In the genomic region with DNA sequence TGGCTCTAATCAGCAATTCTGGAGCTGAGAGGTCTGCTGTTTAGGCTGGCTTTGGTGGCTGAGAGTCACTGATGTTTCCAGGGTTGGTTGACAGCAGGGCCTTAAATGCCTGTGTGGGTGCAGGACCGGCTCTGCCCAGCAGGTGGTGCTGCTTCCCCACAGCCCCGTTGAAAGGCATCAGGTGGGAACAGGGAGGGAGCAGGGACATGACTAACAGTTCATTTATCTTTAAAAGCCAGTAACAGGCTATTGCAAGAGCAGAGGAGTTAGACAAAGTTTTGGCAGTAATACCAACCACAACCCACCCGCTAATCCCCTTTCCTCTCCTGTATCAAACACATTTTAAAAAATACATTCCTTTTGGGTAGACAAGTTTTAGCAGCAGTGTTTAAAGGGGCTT, we compare ENCODE assay signal across 8 mouse cellular contexts. TPM values are rescaled to one million over a fixed set of nuclear protein-coding genes. Genes with fewer than 3 reads are reported as not detected.
DNase-seq lines count a peak whose midpoint lies in the region; ATAC-seq and TF ChIP-seq lines count a peak whose summit lies in the region.

No protein-coding gene starts in this region.

- peak; percentile 86 for TF ChIP-seq RAD21 in MEL (IDR thresholded peaks at IDR 0.05; ENCODE audit: low read depth, low read length)

- H3K27me3 ChIP-seq in MEL (ENCODE audit: control insufficient read depth in 1 of 2, insufficient read depth in 2 of 2, low read length in 2 of 2), result no peaks in the 10 kb centered on the region
- no peaks in the 10 kb centered on the region for H3K27me3 ChIP-seq in forebrain, embryonic 15.5 days
- H3K27me3 ChIP-seq in hindbrain, embryonic 11.5 days (ENCODE audit: control insufficient read depth, insufficient read depth, low read length), result no peaks in the 10 kb centered on the region

- DNase-seq in MEL (ENCODE audit: low read depth, low spot score), result peak; percentile 92
- DNase-seq in hindbrain, embryonic 11.5 days (ENCODE audit: low spot score), result peak; percentile 92
- peak; percentile 94 to 97 for DNase-seq in layer of hippocampus, postnatal 25 days (ENCODE audit: extremely low spot score in 1 of 2, low spot score in 1 of 2)
- DNase-seq in lung, postnatal 25 days (ENCODE audit: low spot score), result peak; percentile 77
- DNase-seq in retina, embryonic 14.5 days (ENCODE audit: low spot score), result peak; percentile 89
- DNase-seq in urinary bladder, adult 18-20 months (ENCODE audit: low spot score in 2 of 2), result peak; percentile 73 to 91

- H3K79me2 ChIP-seq in MEL (ENCODE audit: control insufficient read depth, insufficient read depth, low read length, poor library complexity), result no peaks in the 10 kb centered on the region

- no peak overlapping the region for H3K4me2 ChIP-seq in forebrain, embryonic 15.5 days (replicated peaks)
- no peak overlapping the region for H3K4me2 ChIP-seq in hindbrain, embryonic 11.5 days (replicated peaks; ENCODE audit: low read depth, low read length)

- H3K36me3 ChIP-seq in MEL (ENCODE audit: control insufficient read depth in 1 of 2, insufficient read depth in 2 of 2, low read length in 2 of 2), result peaks cover 0 to 5% of the 10 kb centered on the region in 2 experiments; a peak in 2 of 4 replicates
- peaks cover 13% of the 10 kb centered on the region; the same call in 1 of the 2 replicates for H3K36me3 ChIP-seq in forebrain, embryonic 15.5 days
- H3K36me3 ChIP-seq in hindbrain, embryonic 11.5 days (ENCODE audit: control insufficient read depth, insufficient read depth, low read length), result no peaks in the 10 kb centered on the region

- no peak for TF ChIP-seq POLR2A in MEL (IDR thresholded peaks at IDR 0.05; ENCODE audit: control insufficient read depth in 1 of 2, insufficient read depth in 1 of 2, low read depth in 1 of 2, low read length in 2 of 2, poor library complexity in 1 of 2)

- TF ChIP-seq EP300 in MEL (IDR thresholded peaks at IDR 0.05; ENCODE audit: low read depth in 1 of 2, low read length in 2 of 2), result peak; percentile 66 to 68

- no peak overlapping the region for H3K9ac ChIP-seq in MEL (ENCODE audit: control insufficient read depth, low read depth, low read length, poor library complexity, severe bottlenecking)
- H3K9ac ChIP-seq in forebrain, embryonic 15.5 days (replicated peaks), result no peak overlapping the region
- no peak overlapping the region for H3K9ac ChIP-seq in hindbrain, embryonic 11.5 days (ENCODE audit: low read depth, low read length)

- no peak overlapping the region for H3K4me3 ChIP-seq in MEL (ENCODE audit: control insufficient read depth in 1 of 2, insufficient read depth in 1 of 2, low read depth in 2 of 2, low read length in 2 of 2)
- H3K4me3 ChIP-seq in forebrain, embryonic 15.5 days, result no peak overlapping the region
- no peak overlapping the region for H3K4me3 ChIP-seq in hindbrain, embryonic 11.5 days (ENCODE audit: low read depth, low read length)

- TF ChIP-seq CTCF in MEL (IDR thresholded peaks at IDR 0.05 in 2 of 3, conservative IDR thresholded peaks at IDR 0.05 in 1 of 3; ENCODE audit: control insufficient read depth in 1 of 3, insufficient read depth in 1 of 3, low read depth in 2 of 3, low read length in 3 of 3, poor library complexity in 1 of 3, severe bottlenecking in 1 of 3), result peak; percentile 91 to 95 (median 95)

- H3K4me1 ChIP-seq in MEL (ENCODE audit: control insufficient read depth in 1 of 2, insufficient read depth in 2 of 2, low read length in 2 of 2), result peaks cover 3 to 5% of the 10 kb centered on the region in 2 experiments; a peak in 2 of 4 replicates
- peaks cover 6% of the 10 kb centered on the region for H3K4me1 ChIP-seq in forebrain, embryonic 15.5 days
- H3K4me1 ChIP-seq in hindbrain, embryonic 11.5 days (replicated peaks; ENCODE audit: control insufficient read depth, insufficient read depth, low read length), result no peaks in the 10 kb centered on the region

- H3K27ac ChIP-seq in MEL (ENCODE audit: control insufficient read depth, low read depth, low read length), result no peak overlapping the region
- H3K27ac ChIP-seq in forebrain, embryonic 15.5 days (replicated peaks), result no peak overlapping the region
- no peak overlapping the region for H3K27ac ChIP-seq in hindbrain, embryonic 11.5 days (ENCODE audit: low read depth, low read length)

- ATAC-seq in cerebellum, adult (ENCODE audit: insufficient number of reproducible peaks, low FRiP score, low TSS enrichment), result peak; percentile 59; the same call in 1 of the 2 replicates
- ATAC-seq in forebrain, embryonic 15.5 days (replicated peaks), result peak; percentile 57
- no peak for ATAC-seq in hindbrain, embryonic 11.5 days (ENCODE audit: low FRiP score)

- H3K9me3 ChIP-seq in MEL (replicated peaks; ENCODE audit: insufficient read depth, low read length), result no peaks in the 10 kb centered on the region
- no peaks in the 10 kb centered on the region for H3K9me3 ChIP-seq in forebrain, embryonic 15.5 days
- H3K9me3 ChIP-seq in hindbrain, embryonic 11.5 days (ENCODE audit: control insufficient read depth, low read length), result no peaks in the 10 kb centered on the region

- 27% methylated on average over 3 of the region's 3 CpGs for WGBS in forebrain, embryonic 15.5 days
- WGBS in hindbrain, embryonic 11.5 days, result 25% methylated on average over 3 of the region's 3 CpGs

TF ChIP-seq in MEL, 35 proteins besides CTCF, POLR2A, EP300 and RAD21 (continues in another document):
- TF ChIP-seq ZKSCAN1 (IDR thresholded peaks at IDR 0.05; ENCODE audit: low read depth, low read length) (no peak), MXI1 (IDR thresholded peaks at IDR 0.05; ENCODE audit: low read depth, low read length) (peak; percentile 40; the same call in 1 of the 2 replicates), KAT2A (conservative IDR thresholded peaks at IDR 0.05; ENCODE audit: low read depth, low read length) (no peak), MYC (IDR thresholded peaks at IDR 0.05; ENCODE audit: low read depth, low read length) (no peak), MEF2A (IDR thresholded peaks at IDR 0.05; ENCODE audit: extremely low read depth, insufficient replicate concordance, low read depth, low read length, poor library complexity, severe bottlenecking) (no peak), ZC3H11A (IDR thresholded peaks at IDR 0.05; ENCODE audit: low read depth, low read length) (peak; percentile 76), MAFK (IDR thresholded peaks at IDR 0.05; ENCODE audit: borderline replicate concordance, low read depth, low read length) (no peak), USF2 (IDR thresholded peaks at IDR 0.05; ENCODE audit: borderline replicate concordance in 1 of 2, insufficient read depth in 1 of 2, low read depth in 1 of 2, low read length in 2 of 2) (no peak), ELF1 (IDR thresholded peaks at IDR 0.05; ENCODE audit: low read depth, low read length) (no peak), TBP (IDR thresholded peaks at IDR 0.05; ENCODE audit: low read depth, low read length) (no peak), USF1 (IDR thresholded peaks at IDR 0.05; ENCODE audit: low read depth, low read length) (no peak), CHD2 (IDR thresholded peaks at IDR 0.05; ENCODE audit: low read length) (no peak), E2F4 (IDR thresholded peaks at IDR 0.05; ENCODE audit: borderline replicate concordance, low read depth, low read length) (no peak), BHLHE40 (IDR thresholded peaks at IDR 0.05; ENCODE audit: borderline replicate concordance, low read depth, low read length) (no peak), TAL1 (IDR thresholded peaks at IDR 0.05; ENCODE audit: low read length) (peak; percentile 47; the same call in 1 of the 2 replicates), POLR2AphosphoS2 (IDR thresholded peaks at IDR 0.05; ENCODE audit: low read length) (no peak), ETS1 (IDR thresholded peaks at IDR 0.05; ENCODE audit: low read depth, low read length) (no peak), GATA1 (IDR thresholded peaks at IDR 0.05; ENCODE audit: low read depth, low read length) (no peak), GABPA (IDR thresholded peaks at IDR 0.05; ENCODE audit: low read depth, low read length) (no peak), POLR2AphosphoS5 (IDR thresholded peaks at IDR 0.05; ENCODE audit: borderline replicate concordance, low read depth, low read length) (no peak), CHD1 (IDR thresholded peaks at IDR 0.05; ENCODE audit: low read depth, low read length) (no peak), MAX (IDR thresholded peaks at IDR 0.05; ENCODE audit: low read length) (no peak), HCFC1 (IDR thresholded peaks at IDR 0.05; ENCODE audit: low read depth, low read length) (no peak), NELFE (IDR thresholded peaks at IDR 0.05; ENCODE audit: low read depth, low read length) (no peak), SIN3A (IDR thresholded peaks at IDR 0.05; ENCODE audit: low read length) (peak; percentile 58), MYB (IDR thresholded peaks at IDR 0.05; ENCODE audit: low read depth, low read length) (no peak), RCOR1 (IDR thresholded peaks at IDR 0.05; ENCODE audit: low read depth, low read length) (no peak), MAZ (IDR thresholded peaks at IDR 0.05; ENCODE audit: low read depth, low read length) (no peak), NRF1 (IDR thresholded peaks at IDR 0.05; ENCODE audit: insufficient read depth, low read depth, low read length, poor library complexity, severe bottlenecking) (no peak), ZMIZ1 (IDR thresholded peaks at IDR 0.05; ENCODE audit: low read depth, low read length) (no peak), JUND (IDR thresholded peaks at IDR 0.05; ENCODE audit: low read depth, low read length) (no peak), SMC3 (IDR thresholded peaks at IDR 0.05; ENCODE audit: low read depth, low read length) (peak; percentile 89), ZNF384 (IDR thresholded peaks at IDR 0.05; ENCODE audit: low read depth, low read length) (no peak)

RNA-seq across cellular contexts. Expression of a gene that starts 30.5 kb away (rescaled TPM):
- total RNA-seq in MEL (2012; rRNA removed), result 78.7 and 83.3 TPM in 2 replicates
- polyA plus RNA-seq in MEL (2012; ENCODE audit: insufficient read depth in 1 of 2, insufficient read length in 2 of 2, low read depth in 1 of 2, low replicate concordance in 2 of 2, missing spikeins in 1 of 2), result 10 to 100 TPM in 1 of 2 experiments, not detected in 1; 89.0 TPM
- polyA plus RNA-seq in forebrain, embryonic 15.5 days (2015; fragmentation: Nextera tagmentation; extraction: Ambion mirVana), result 57.6 and 58.3 TPM in 2 replicates
- polyA plus RNA-seq in hindbrain, embryonic 11.5 days (2014; fragmentation: Nextera tagmentation; extraction: Ambion mirVana), result 47.6 and 48.8 TPM in 2 replicates
- 10 to 100 TPM; 50.2 to 54.9 TPM for total RNA-seq in layer of hippocampus, postnatal 25 days (2021)

RNA-seq across cellular contexts. Expression of a gene that starts 30.8 kb away (rescaled TPM):
- 140 and 153 TPM in 2 replicates for total RNA-seq in MEL (2012; rRNA removed)
- 100 to 1,000 TPM in 1 of 2 experiments, not detected in 1; 239 TPM for polyA plus RNA-seq in MEL (2012; ENCODE audit: insufficient read depth in 1 of 2, insufficient read length in 2 of 2, low read depth in 1 of 2, low replicate concordance in 2 of 2, missing spikeins in 1 of 2)
- 256 and 258 TPM in 2 replicates for polyA plus RNA-seq in forebrain, embryonic 15.5 days (2015; fragmentation: Nextera tagmentation; extraction: Ambion mirVana)
- 268 and 286 TPM in 2 replicates for polyA plus RNA-seq in hindbrain, embryonic 11.5 days (2014; fragmentation: Nextera tagmentation; extraction: Ambion mirVana)
- 100 to 1,000 TPM; 161 to 197 TPM for total RNA-seq in layer of hippocampus, postnatal 25 days (2021)
